Mouse (Mus musculus): Measurements from ENCODE around the gene Gm14409. TPM values are rescaled to one million over a fixed set of nuclear protein-coding genes. Genes with fewer than 3 reads are reported as not detected.
A peak's percentile ranks its signal among the peaks of the same experiment; 100 is the strongest.
"Not testable (repeated sequence)": the region's sequence is repeated elsewhere in the genome, so short reads cannot be mapped to it uniquely, and the experiment has no call there.

The Gm14409 gene
- 7.0 and 8.2 TPM in 2 replicates for total RNA-seq (2012; rRNA removed)
- total RNA-seq (2014; rRNA removed): 12.0 and 13.8 TPM in 2 replicates
- 5.1 and 8.1 TPM in 2 replicates for polyA plus RNA-seq (2012; ENCODE audit: insufficient read length, low read depth)

DNA sequence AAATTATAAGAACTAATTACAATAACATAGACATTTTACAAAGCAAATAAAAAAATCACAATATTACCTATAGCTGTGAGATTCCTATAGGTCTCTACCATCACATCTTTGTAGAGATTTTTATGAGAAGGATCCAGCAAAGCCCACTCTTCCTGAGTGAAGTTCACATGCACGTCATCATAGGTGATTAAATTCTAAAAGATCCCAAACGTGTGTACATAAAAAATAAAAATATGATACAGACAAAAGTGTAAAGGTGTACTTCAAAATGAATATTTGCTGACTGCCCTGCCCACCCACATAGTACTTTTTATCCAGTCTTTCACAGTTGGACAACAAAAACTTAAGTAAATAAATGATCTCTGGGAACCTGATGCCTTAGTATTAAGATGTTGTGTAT, at the start of gene Gm14409:
Gene Gm14409, minus strand, starts transcription at position 101 of the 400 bp plus-strand sequence.
- H3K4me1 ChIP-seq (ENCODE audit: control insufficient read depth in 1 of 2, insufficient read depth in 2 of 2); H3K4me3 ChIP-seq (replicated peaks in 1 of 3; ENCODE audit: low read depth in 2 of 3, low read length in 2 of 3, poor library complexity in 1 of 3); H3K27ac ChIP-seq (ENCODE audit: insufficient read depth, low read depth); H3K4me2 ChIP-seq (ENCODE audit: insufficient read depth, low read depth, poor library complexity, severe bottlenecking); H3K27me3 ChIP-seq (replicated peaks); dilution Hi-C loops (cut with MboI; ENCODE audit: extremely low pct_ligation_motif_present, extremely low pct_unique_long_range_greater_than_20kb, low sequenced_read_pairs); in situ Hi-C loops (cut with MboI; ENCODE audit: low pct_ligation_motif_present, low pct_unique_long_range_greater_than_20kb, low sequenced_read_pairs); DNase-seq (ENCODE audit: extremely low read depth); H3K9me3 ChIP-seq (replicated peaks; ENCODE audit: low read length); H3K36me3 ChIP-seq (replicated peaks in 1 of 2; ENCODE audit: control insufficient read depth in 1 of 2, insufficient read depth in 1 of 2, low read length in 1 of 2); H3K79me2 ChIP-seq (replicated peaks; ENCODE audit: control insufficient read depth, extremely low read depth, insufficient read depth, poor library complexity, severe bottlenecking); H3K9ac ChIP-seq (ENCODE audit: insufficient read depth, low read depth): not testable (repeated sequence)

- H3K4me2 ChIP-seq (ENCODE audit: insufficient read depth, low read depth, poor library complexity, severe bottlenecking); in situ Hi-C loops (cut with MboI; ENCODE audit: low pct_ligation_motif_present, low pct_unique_long_range_greater_than_20kb, low sequenced_read_pairs); H3K9ac ChIP-seq (ENCODE audit: insufficient read depth, low read depth); dilution Hi-C loops (cut with MboI; ENCODE audit: extremely low pct_ligation_motif_present, extremely low pct_unique_long_range_greater_than_20kb, low sequenced_read_pairs); H3K4me1 ChIP-seq (ENCODE audit: control insufficient read depth in 1 of 2, insufficient read depth in 2 of 2); H3K36me3 ChIP-seq (replicated peaks in 1 of 2; ENCODE audit: control insufficient read depth in 1 of 2, insufficient read depth in 1 of 2, low read length in 1 of 2); H3K79me2 ChIP-seq (replicated peaks; ENCODE audit: control insufficient read depth, extremely low read depth, insufficient read depth, poor library complexity, severe bottlenecking); H3K9me3 ChIP-seq (replicated peaks; ENCODE audit: low read length); H3K27me3 ChIP-seq (replicated peaks); H3K4me3 ChIP-seq (replicated peaks in 1 of 3; ENCODE audit: low read depth in 2 of 3, low read length in 2 of 3, poor library complexity in 1 of 3); H3K27ac ChIP-seq (ENCODE audit: insufficient read depth, low read depth); DNase-seq (ENCODE audit: extremely low read depth): not testable (repeated sequence)
Observed at GRCm38 (mm10) chr2:177309627-177310026, 42.8 kb upstream of the Gm14409 start.

GRCm38 (mm10) chr2:177304980-177305379, 38.1 kb upstream of the Gm14409 start:
- H3K4me2 ChIP-seq (ENCODE audit: insufficient read depth, low read depth, poor library complexity, severe bottlenecking); H3K4me3 ChIP-seq (replicated peaks in 1 of 3; ENCODE audit: low read depth in 2 of 3, low read length in 2 of 3, poor library complexity in 1 of 3); H3K9ac ChIP-seq (ENCODE audit: insufficient read depth, low read depth); H3K4me1 ChIP-seq (ENCODE audit: control insufficient read depth in 1 of 2, insufficient read depth in 2 of 2); dilution Hi-C loops (cut with MboI; ENCODE audit: extremely low pct_ligation_motif_present, extremely low pct_unique_long_range_greater_than_20kb, low sequenced_read_pairs); H3K27me3 ChIP-seq (replicated peaks); H3K79me2 ChIP-seq (replicated peaks; ENCODE audit: control insufficient read depth, extremely low read depth, insufficient read depth, poor library complexity, severe bottlenecking); DNase-seq (ENCODE audit: extremely low read depth); H3K36me3 ChIP-seq (replicated peaks in 1 of 2; ENCODE audit: control insufficient read depth in 1 of 2, insufficient read depth in 1 of 2, low read length in 1 of 2); H3K9me3 ChIP-seq (replicated peaks; ENCODE audit: low read length); in situ Hi-C loops (cut with MboI; ENCODE audit: low pct_ligation_motif_present, low pct_unique_long_range_greater_than_20kb, low sequenced_read_pairs); H3K27ac ChIP-seq (ENCODE audit: insufficient read depth, low read depth): not testable (repeated sequence)

DNA sequence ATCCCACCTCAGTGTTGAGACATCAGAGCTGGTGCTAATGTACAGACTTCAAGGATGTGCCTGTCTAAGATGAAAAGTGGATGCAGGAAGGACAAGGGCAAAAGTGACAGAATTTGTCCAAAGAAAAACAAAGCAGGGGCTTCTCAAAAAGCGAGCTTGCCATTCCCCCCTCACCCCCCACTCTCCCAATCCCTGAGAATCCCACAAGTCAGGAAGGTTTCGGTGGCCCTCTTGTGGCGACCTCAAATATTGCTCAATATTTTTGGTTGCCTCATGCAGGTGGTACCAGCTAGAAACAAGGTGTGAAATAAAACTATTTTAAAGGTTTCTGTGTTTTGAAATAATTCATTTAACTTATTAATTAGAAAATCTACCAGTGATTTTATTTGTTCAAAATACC, 16.9 kb upstream of the Gm14409 start:
- H3K9me3 ChIP-seq (replicated peaks; ENCODE audit: low read length); DNase-seq (ENCODE audit: extremely low read depth); H3K4me1 ChIP-seq (ENCODE audit: control insufficient read depth in 1 of 2, insufficient read depth in 2 of 2); H3K4me2 ChIP-seq (ENCODE audit: insufficient read depth, low read depth, poor library complexity, severe bottlenecking); H3K79me2 ChIP-seq (replicated peaks; ENCODE audit: control insufficient read depth, extremely low read depth, insufficient read depth, poor library complexity, severe bottlenecking); H3K27ac ChIP-seq (ENCODE audit: insufficient read depth, low read depth); H3K4me3 ChIP-seq (replicated peaks in 1 of 3; ENCODE audit: low read depth in 2 of 3, low read length in 2 of 3, poor library complexity in 1 of 3); H3K27me3 ChIP-seq (replicated peaks); H3K9ac ChIP-seq (ENCODE audit: insufficient read depth, low read depth); in situ Hi-C loops (cut with MboI; ENCODE audit: low pct_ligation_motif_present, low pct_unique_long_range_greater_than_20kb, low sequenced_read_pairs); H3K36me3 ChIP-seq (replicated peaks in 1 of 2; ENCODE audit: control insufficient read depth in 1 of 2, insufficient read depth in 1 of 2, low read length in 1 of 2); dilution Hi-C loops (cut with MboI; ENCODE audit: extremely low pct_ligation_motif_present, extremely low pct_unique_long_range_greater_than_20kb, low sequenced_read_pairs): not testable (repeated sequence)
- peak in 1 of 2 experiments; percentile 30; a peak in 1 of 4 replicates for TF ChIP-seq CTCF (conservative IDR thresholded peaks at IDR 0.05 in 1 of 2, IDR thresholded peaks at IDR 0.05 in 1 of 2; ENCODE audit: low read depth in 2 of 2, low read length in 2 of 2)

GRCm38 (mm10) chr2:177277754-177278153, 10.9 kb upstream of the Gm14409 start:
- H3K9ac ChIP-seq (ENCODE audit: insufficient read depth, low read depth); H3K36me3 ChIP-seq (replicated peaks in 1 of 2; ENCODE audit: control insufficient read depth in 1 of 2, insufficient read depth in 1 of 2, low read length in 1 of 2); in situ Hi-C loops (cut with MboI; ENCODE audit: low pct_ligation_motif_present, low pct_unique_long_range_greater_than_20kb, low sequenced_read_pairs); H3K4me1 ChIP-seq (ENCODE audit: control insufficient read depth in 1 of 2, insufficient read depth in 2 of 2); H3K79me2 ChIP-seq (replicated peaks; ENCODE audit: control insufficient read depth, extremely low read depth, insufficient read depth, poor library complexity, severe bottlenecking); H3K4me3 ChIP-seq (replicated peaks in 1 of 3; ENCODE audit: low read depth in 2 of 3, low read length in 2 of 3, poor library complexity in 1 of 3); H3K9me3 ChIP-seq (replicated peaks; ENCODE audit: low read length); dilution Hi-C loops (cut with MboI; ENCODE audit: extremely low pct_ligation_motif_present, extremely low pct_unique_long_range_greater_than_20kb, low sequenced_read_pairs); H3K27ac ChIP-seq (ENCODE audit: insufficient read depth, low read depth); H3K4me2 ChIP-seq (ENCODE audit: insufficient read depth, low read depth, poor library complexity, severe bottlenecking); H3K27me3 ChIP-seq (replicated peaks): not testable (repeated sequence)
- peak; percentile 75 for DNase-seq (ENCODE audit: extremely low read depth)

Data from CH12.LX (cell line).